Mouse (Mus musculus) heart, embryonic 13.5 days (tissue): ENCODE data around the gene Sash3. TPM values are rescaled to one million over a fixed set of nuclear protein-coding genes. Genes with fewer than 3 reads are reported as not detected.

Experiments used
- ATAC-seq: fragments of 200-750 bp; cut with Nextera tagmentation; 2 replicates; pipeline ENCODE4 v1.8.0; 2017; ENCODE audit warnings: moderate TSS enrichment; ENCODE audit not compliant: insufficient number of reproducible peaks, low FRiP score, low TSS enrichment; ENCODE audit errors: extremely low read depth
- H3K27ac ChIP-seq: fragments of 300-500 bp; sonication (generic); replicated peaks from 2 replicates; pipeline ENCODE4 v1.5.1; 2015; ENCODE audit warnings: moderate library complexity, mild to moderate bottlenecking, inconsistent platforms
- H3K27me3 ChIP-seq: fragments of 300-500 bp; sonication (generic); replicated peaks from 2 replicates; pipeline ENCODE4 v1.6.1; 2015; ENCODE audit warnings: mild to moderate bottlenecking, inconsistent platforms
- H3K36me3 ChIP-seq: fragments of 300-500 bp; sonication (generic); 2 replicates; pipeline ENCODE4 v1.6.1; 2015; ENCODE audit warnings: mild to moderate bottlenecking, inconsistent platforms
- H3K4me1 ChIP-seq: fragments of 300-500 bp; sonication (generic); 2 replicates; pipeline ENCODE4 v1.6.1; 2015; ENCODE audit warnings: inconsistent platforms
- H3K4me2 ChIP-seq: fragments of 300-500 bp; sonication (generic); 2 replicates; pipeline ENCODE4 v1.6.1; 2015; ENCODE audit warnings: inconsistent platforms, mild to moderate bottlenecking, moderate library complexity
- H3K4me3 ChIP-seq: fragments of 300-500 bp; sonication (generic); 2 replicates; pipeline ENCODE4 v1.5.1; 2015; ENCODE audit warnings: moderate library complexity, mild to moderate bottlenecking, inconsistent platforms
- H3K9ac ChIP-seq: fragments of 300-500 bp; sonication (generic); 2 replicates; pipeline ENCODE4 v1.6.1; 2015; ENCODE audit warnings: inconsistent platforms, mild to moderate bottlenecking, moderate library complexity
- H3K9me3 ChIP-seq: fragments of 300-500 bp; sonication (generic); 2 replicates; pipeline ENCODE4 v1.6.1; 2016; ENCODE audit warnings: inconsistent platforms
- WGBS: fragments of 180-500 bp; shearing (Covaris S2); methylation state at CpG from one replicate; pipeline ENCODE4 v1.1.7; 2015; ENCODE audit warnings: mixed read lengths; 5-methylcytosine and 5-hydroxymethylcytosine counted together
- polyA plus RNA-seq: library from polyadenylated mRNA; unstranded; fragments of >200 nt; fragmentation: Nextera tagmentation; extraction: Ambion mirVana; gene quantifications from 2 replicates; pipeline ENCODE4 v1.2.1, GENCODE M21; 2015

Gene Sash3
- polyA plus RNA-seq, 1 experiment from 2014 or later: 2.0 TPM

DNA sequence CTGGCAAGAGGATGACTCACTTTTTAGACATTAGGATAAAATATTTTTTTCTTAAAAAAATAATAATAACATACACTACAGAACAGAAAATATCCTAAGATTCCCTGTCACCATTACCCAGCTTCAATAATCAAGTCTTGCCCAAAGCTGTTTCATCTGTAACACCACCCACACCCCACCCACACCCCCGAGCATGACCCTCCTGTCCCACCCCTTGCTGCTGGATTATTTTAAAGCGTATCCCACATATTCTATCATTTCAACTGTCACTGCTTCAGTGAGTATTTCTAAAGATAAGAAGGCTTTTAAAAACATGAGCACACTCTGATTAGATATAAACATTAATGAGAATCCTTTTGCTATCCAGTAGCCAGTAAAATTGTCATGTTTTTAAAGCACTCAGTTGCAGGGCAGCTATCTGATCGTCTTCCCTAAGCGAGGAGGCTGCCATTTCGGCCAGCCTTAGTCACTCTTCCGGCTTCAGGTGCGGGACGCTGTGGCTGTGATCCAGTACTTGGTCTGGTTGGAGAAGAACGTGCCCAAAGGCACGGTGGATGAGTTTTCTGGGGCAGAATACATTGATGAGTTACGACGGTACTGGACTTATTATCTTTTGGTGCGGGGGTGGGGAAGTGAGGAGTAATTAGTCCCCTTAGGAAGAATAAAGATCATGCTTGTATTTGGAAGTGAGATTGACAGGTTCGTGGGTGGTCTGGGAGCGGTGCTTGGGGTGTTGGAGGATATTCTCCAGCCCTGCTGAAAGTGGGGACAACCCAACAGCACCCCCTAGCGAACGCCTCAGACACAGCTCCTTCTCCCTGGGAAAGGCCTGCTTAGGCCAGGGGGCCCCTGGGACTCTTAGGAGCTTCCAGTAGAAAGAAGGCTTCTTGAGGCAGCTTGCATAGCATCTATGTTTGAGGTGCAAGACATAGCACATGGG is 21.8 kb upstream of the Sash3 start:
- WGBS: 14% methylated on average over 17 of the region's 17 CpGs
- H3K36me3 ChIP-seq: no peaks in the 10 kb centered on the region
- H3K9me3 ChIP-seq: no peaks in the 10 kb centered on the region
- H3K4me3 ChIP-seq: peak overlapping the region; percentile 21
- peak overlapping the region; percentile 61 for H3K4me2 ChIP-seq
- no peak for ATAC-seq
- H3K27ac ChIP-seq: no peak overlapping the region
- H3K4me1 ChIP-seq: no peaks in the 10 kb centered on the region
- no peak overlapping the region for H3K9ac ChIP-seq
- peaks cover 31% of the 10 kb centered on the region for H3K27me3 ChIP-seq

DNA sequence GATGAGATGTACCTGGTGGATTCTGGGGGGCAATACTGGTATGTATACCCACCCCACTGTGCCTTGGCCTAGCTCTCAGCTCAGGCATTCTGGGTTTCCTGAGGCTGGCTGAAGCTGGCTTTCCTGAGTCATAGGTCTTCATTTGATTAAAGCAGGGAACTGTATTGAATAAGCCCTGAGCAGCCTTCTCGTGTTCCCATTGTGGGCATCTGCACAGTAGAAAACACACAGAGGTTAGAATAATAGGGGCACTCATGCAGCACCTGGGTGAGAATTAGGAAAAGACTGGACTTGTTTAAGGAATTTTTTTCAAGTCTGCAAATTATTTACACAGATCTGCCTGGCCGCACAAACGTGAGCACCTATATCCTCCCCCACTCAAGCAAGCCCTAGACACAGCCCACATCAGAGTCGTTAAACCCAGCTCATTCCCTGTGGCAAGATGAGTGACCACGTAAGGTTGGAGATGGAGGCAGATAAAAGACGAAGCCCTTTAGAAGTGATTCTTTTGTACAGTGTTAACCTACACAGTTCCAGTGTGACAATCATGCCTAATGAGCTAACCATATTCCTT is 19.2 kb upstream of the Sash3 start:
- ATAC-seq: no peak
- no peak overlapping the region for H3K9ac ChIP-seq

DNA sequence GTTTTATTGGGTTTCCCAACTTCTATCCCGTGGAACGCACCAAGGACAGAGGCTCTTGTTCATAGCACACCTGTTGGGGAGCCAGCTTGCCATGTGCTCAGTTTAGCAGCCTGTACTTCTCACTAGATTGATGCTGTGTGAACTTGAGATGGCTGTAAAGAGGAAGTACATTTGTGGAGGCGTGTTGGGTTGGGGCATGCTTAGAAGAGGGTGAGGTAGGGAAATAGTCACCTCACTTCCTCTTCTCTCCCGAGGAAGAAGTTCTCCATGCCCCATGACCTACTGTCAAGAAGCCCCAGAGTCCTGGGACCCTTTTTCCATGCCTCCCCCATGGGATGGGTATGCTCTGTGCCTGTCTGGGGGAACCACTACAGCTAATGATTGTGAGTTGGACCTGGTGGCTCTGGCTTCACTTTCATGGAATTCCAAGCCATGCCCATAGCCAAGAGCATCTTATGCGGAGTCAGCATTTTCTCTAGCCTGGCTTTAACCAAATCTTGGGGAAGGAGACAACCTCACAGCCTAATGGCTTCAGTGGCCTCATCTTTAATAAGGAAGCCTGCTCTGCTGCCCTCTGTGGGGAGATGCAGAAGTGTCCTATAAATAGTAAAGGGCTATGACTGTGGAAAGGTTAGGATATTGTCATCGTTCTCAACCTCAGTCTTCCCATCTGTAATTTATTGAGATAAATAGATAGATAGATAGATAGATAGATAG is 18.6 kb upstream of the Sash3 start:
- Histone ChIP-seq H3K4me3 (no peak overlapping the region), H3K4me2 (no peak overlapping the region), H3K27ac (no peak overlapping the region), H3K36me3 (no peaks in the 10 kb centered on the region), H3K9ac (no peak overlapping the region), H3K27me3 (peaks cover 26% of the 10 kb centered on the region), H3K9me3 (no peaks in the 10 kb centered on the region), H3K4me1 (no peaks in the 10 kb centered on the region)
- no peak for ATAC-seq
- 65% methylated on average over 6 of the region's 6 CpGs for WGBS

More for the DNA sequence above, 19.2 kb upstream of the Sash3 start:
- Histone ChIP-seq H3K9me3 (no peaks in the 10 kb centered on the region), H3K4me3 (no peak overlapping the region), H3K27me3 (peaks cover 29% of the 10 kb centered on the region), H3K36me3 (no peaks in the 10 kb centered on the region), H3K27ac (no peak overlapping the region), H3K4me2 (no peak overlapping the region), H3K4me1 (no peaks in the 10 kb centered on the region)
- 73% methylated on average over 6 of the region's 6 CpGs for WGBS

- H3K4me1 ChIP-seq: no peaks in the 10 kb centered on the region
- H3K27ac ChIP-seq: no peak overlapping the region
- 75% methylated on average over 1 of the region's 1 CpGs for WGBS
- H3K4me2 ChIP-seq: no peak overlapping the region
- H3K4me3 ChIP-seq: no peak overlapping the region
- H3K9ac ChIP-seq: no peak overlapping the region
- no peak for ATAC-seq
- H3K27me3 ChIP-seq: peaks cover 21% of the 10 kb centered on the region
- no peaks in the 10 kb centered on the region for H3K36me3 ChIP-seq
- no peaks in the 10 kb centered on the region for H3K9me3 ChIP-seq
Measured at GRCm38 (mm10) chrX:48129167-48129566, 17.1 kb upstream of the Sash3 start.

DNA sequence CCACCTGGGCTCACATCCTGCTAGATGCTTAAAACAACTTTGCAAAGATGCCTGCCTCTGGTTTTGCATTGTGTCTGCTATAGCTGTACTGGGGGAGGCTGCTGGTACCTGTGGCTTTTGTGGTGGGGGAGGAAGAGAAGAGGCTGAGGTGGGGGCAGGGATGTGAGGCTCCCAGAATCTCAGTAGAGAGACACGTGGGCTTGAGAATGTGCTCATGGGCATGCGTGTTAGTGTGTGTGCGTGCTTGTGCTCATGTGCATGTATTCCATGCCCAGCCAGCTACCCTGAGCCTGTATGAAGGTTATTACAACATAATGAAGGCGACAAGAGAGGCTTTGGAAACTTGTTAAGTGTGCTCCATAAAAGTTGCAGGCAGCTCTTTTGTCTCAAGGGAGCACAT is 9.3 kb upstream of the Sash3 start:
- H3K4me3 ChIP-seq: no peak overlapping the region
- H3K4me1 ChIP-seq: no peaks in the 10 kb centered on the region
- H3K27ac ChIP-seq: no peak overlapping the region
- peaks cover 34% of the 10 kb centered on the region for H3K27me3 ChIP-seq
- no peaks in the 10 kb centered on the region for H3K36me3 ChIP-seq
- no peaks in the 10 kb centered on the region for H3K9me3 ChIP-seq
- no peak overlapping the region for H3K9ac ChIP-seq
- H3K4me2 ChIP-seq: no peak overlapping the region
- ATAC-seq: no peak
- WGBS: 75% methylated on average over 4 of the region's 4 CpGs

DNA sequence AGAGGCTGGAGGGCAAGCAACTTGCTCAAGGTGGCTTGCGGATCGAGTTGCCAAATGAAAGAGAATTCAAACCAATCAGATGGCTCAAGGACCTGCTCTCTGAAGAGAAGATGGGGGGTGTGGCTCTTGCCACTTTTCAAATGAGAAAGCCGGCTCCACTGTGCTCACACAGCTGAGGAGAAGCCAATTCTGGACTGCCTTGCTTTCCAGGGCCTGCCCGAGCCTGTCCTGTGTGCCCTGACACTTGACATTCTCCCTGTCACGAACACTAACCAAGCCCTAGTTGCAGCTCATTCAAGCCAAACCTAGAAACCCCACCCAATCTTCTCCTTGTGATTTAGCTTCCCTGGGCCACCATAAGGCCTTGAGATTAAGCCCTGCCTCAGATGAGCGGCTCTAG is 8.2 kb upstream of the Sash3 start:
- no peak overlapping the region for H3K4me2 ChIP-seq
- peaks cover 36% of the 10 kb centered on the region for H3K27me3 ChIP-seq
- WGBS: 52% methylated on average over 6 of the region's 6 CpGs
- no peak overlapping the region for H3K4me3 ChIP-seq
- no peaks in the 10 kb centered on the region for H3K9me3 ChIP-seq
- ATAC-seq: no peak
- no peaks in the 10 kb centered on the region for H3K4me1 ChIP-seq
- no peak overlapping the region for H3K9ac ChIP-seq
- H3K27ac ChIP-seq: no peak overlapping the region
- H3K36me3 ChIP-seq: no peaks in the 10 kb centered on the region

DNA sequence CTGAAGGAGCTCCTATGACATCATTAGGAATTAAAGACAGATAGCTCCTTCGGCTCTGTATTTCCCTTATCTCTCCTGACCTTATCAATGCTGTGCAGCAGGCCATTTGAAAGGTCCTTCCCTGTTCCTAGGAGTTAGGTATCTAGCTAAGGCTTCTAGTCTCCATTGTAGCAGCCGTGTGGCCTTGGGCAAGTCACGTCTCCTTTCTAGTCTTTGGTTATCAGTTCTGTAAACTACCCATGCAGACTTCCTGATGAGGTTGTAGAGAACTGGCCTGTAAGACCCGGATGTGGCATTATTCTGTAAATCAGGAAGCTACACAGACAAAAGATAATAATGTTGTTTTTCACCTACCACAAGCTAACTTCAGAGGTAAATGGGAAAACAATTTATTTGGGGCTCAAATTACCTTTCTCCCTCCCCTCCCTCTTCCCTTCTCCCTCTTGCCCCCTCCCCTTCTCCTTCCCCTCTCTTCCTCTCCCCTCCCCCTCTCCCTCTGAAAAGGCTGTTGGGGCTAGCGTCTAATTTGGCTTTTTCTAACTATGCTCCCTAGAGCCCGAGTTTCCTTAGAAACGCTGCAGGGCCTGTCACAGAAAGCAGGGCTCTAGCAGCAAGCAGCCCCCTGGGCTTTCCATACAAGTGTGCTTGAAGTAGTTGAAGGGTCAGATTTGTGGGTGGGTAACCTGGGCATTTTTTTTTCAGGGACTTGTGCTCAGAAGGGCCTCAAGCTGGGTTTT is 7.5 kb upstream of the Sash3 start:
- Histone ChIP-seq H3K27ac (no peak overlapping the region), H3K4me2 (no peak overlapping the region), H3K9ac (no peak overlapping the region), H3K4me3 (no peak overlapping the region), H3K4me1 (no peaks in the 10 kb centered on the region), H3K9me3 (no peaks in the 10 kb centered on the region), H3K36me3 (no peaks in the 10 kb centered on the region), H3K27me3 (peaks cover 36% of the 10 kb centered on the region)
- WGBS: 43% methylated on average over 7 of the region's 7 CpGs
- no peak for ATAC-seq

GRCm38 (mm10) chrX:48139368-48140285 is 6.6 kb upstream of the Sash3 start:
- H3K9me3 ChIP-seq: no peaks in the 10 kb centered on the region
- no peak overlapping the region for H3K4me2 ChIP-seq
- no peak for ATAC-seq
- no peak overlapping the region for H3K27ac ChIP-seq
- no peak overlapping the region for H3K9ac ChIP-seq
- no peaks in the 10 kb centered on the region; the same call in 1 of the 2 replicates for H3K4me1 ChIP-seq
- 56% methylated on average over 14 of the region's 14 CpGs for WGBS
- peaks cover 36% of the 10 kb centered on the region for H3K27me3 ChIP-seq
- H3K4me3 ChIP-seq: no peak overlapping the region
- no peaks in the 10 kb centered on the region for H3K36me3 ChIP-seq

DNA sequence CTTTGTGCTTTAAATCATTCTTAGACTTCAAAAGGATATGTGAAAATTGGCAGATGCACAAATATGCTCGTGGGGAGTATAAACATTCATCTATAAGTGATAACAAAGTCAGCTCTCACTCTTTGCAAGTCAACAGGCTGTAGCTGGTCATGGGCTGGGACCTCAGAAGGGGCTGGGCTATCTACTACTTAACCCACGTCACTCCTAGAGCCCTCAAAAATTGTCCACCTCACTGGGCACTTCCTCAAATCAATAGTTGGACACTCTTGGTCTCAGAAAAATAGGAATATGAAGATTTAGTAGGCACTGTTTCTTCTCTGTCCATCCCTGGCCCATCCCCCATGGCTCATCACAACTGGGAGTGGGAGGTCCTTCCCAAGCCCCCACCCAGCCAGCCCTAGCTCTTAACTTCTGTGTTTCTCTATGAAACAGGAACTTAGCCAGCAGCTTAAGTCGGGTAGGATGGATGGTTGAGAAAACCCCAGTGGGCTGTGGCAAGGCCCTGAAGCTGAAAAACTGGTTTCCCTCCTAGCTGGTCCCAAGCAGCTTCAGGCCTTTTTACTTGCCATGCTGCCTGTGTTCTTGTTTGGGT is 5.9 kb upstream of the Sash3 start:
- Histone ChIP-seq H3K36me3 (no peaks in the 10 kb centered on the region), H3K4me1 (no peaks in the 10 kb centered on the region; the same call in 1 of the 2 replicates), H3K4me3 (no peak overlapping the region), H3K9me3 (no peaks in the 10 kb centered on the region), H3K4me2 (no peak overlapping the region), H3K27ac (no peak overlapping the region), H3K9ac (no peak overlapping the region), H3K27me3 (peaks cover 31% of the 10 kb centered on the region)
- ATAC-seq: no peak
- 45% methylated on average over 3 of the region's 3 CpGs for WGBS

DNA sequence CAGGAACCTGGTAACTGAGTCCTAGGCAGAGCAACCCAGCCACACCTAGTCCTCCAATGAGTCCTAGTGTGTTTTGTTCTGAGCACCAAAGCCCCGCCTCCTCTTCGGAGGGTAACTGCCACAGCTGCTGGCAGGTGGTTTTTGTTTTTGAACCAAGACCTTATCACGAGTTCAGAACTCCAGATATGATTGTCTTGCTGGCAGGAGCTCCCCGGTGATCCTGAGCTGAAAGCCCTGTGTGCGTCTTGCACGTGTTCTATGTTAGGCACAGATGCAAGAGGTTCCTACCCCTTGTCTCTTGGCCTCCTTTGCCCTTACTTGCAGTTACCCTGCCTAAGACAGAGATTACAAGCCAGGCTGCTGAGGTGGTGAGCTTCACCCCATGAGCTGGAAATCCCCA is 4.8 kb upstream of the Sash3 start:
- WGBS: 51% methylated on average over 6 of the region's 6 CpGs
- Histone ChIP-seq H3K36me3 (no peaks in the 10 kb centered on the region), H3K4me2 (no peak overlapping the region), H3K4me1 (no peaks in the 10 kb centered on the region; the same call in 1 of the 2 replicates), H3K27ac (no peak overlapping the region), H3K9ac (no peak overlapping the region), H3K4me3 (no peak overlapping the region), H3K9me3 (no peaks in the 10 kb centered on the region), H3K27me3 (peaks cover 22% of the 10 kb centered on the region)
- no peak for ATAC-seq
